Mouse (Mus musculus) thymus, adult 18-20 months (tissue): Measurements from ENCODE around the gene Chmp3.

Experiments used
- DNase-seq, 2 experiments: peaks; one replicate each; pipeline ENCODE4 v3.0.0; 2022; ENCODE audit warnings: mixed read lengths in 2 of 2

The Chmp3 gene

DNA sequence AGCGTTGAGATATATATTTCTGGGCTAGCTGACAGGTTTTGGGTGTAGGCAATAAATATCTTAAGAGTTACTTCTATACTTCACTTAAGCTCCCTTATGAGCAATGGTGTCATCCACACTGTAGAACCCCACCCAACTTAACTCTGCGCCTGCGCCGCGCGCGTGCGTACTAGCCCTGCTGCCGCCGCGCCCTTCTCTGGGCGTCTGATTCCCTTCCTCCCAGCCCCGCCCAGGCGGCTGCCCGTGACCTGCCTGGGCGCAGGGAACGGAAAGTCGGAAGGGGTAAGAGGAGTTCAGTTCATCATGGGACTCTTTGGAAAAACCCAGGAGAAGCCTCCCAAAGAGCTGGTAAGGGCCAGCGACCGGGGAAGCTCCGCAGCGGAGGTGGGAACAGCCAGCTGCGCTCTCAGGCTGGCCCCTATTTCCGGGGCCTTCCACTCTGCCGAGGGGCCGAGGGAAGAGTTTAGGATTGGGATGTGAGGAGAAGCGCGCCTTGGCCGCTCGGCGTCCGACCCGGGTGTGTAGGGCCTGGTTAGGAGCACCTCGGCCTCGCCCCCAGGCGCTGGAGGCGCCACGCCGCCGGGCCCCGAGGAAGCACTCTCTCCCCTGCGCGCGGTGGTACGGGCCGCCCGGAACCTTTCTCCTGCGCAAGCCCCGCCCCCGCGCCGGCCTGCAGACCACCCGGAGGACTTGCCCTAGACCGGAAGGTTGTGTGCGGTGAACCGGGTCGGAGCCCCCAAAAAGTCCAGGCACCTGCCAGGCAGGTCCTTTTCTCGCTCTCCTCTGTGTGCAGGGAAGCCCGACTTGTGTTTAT is at the start of gene Chmp3:
TSS of gene Chmp3 (plus strand) at position 112 of the 814 bp plus-strand sequence.
- peak; percentile 89 to 90 for DNase-seq

DNA sequence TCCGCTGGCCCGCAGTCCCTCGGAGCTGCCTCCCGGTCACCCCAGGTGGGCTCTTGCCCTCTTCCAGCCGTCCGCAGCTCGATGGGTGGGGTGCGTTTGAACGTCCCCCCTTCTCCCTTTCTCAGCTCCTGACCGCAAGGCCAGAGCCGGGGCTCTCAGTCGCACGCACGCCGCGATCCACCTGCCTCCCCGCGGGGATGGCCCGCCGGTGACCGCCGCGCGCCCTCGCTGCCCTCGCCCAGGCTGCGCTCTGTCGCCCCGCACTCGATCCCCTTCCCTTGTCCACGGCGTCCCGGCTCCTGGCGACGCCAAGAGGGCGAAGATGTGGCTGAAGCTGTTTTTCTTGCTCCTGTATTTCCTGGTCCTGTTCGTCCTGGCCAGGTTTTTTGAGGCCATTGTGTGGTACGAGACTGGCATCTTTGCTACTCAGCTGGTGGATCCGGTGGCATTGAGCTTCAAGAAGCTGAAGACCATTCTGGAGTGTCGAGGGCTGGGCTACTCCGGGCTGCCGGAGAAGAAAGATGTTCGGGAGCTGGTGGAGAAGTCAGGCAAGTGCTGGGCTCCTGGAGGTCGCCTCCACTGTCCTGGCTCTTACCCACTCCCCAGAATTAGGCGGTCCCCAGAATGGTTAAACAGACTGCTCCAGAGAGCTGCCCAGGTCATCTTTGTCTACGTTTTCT is 49.1 kb upstream of the Chmp3 start:
- peak; percentile 14 to 44 for DNase-seq

DNA sequence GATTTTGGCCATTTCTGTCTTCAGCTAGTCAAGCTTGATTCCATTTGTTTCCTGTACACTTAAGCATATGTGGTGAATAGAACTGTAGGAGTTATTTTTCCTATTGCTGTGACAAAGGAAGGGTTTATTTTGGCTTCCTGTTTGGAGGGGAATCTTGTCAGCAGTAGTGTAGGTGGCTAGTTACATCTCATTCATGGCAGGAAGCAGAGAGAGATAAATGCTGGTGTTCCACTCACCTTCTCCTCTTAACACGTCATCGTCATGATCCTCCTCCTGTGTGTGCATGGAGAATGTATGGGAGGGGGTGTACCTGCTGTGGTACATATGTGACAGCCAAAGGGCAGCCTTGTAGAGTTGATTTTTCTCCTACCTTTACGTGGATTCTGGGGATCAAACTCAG is 43.0 kb upstream of the Chmp3 start:
- no peak for DNase-seq

DNA sequence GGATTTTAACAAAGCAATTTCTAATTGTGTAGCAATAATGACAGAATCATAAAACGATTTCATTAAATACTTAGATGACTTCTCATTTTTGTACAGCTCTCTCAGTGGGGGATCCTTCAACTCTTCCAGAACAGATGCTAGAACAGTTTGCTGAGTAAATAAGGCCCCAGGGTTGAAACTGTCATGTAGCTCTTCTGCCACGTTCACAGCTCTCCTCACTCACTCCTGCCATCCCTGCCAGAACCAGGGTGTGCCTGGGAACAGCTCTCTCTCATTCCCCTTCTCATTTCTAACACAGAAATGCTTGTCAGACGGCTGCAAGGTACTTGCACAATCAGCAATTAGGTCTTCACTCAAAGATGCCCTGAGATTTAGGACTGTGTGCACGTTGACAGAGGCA is 40.6 kb upstream of the Chmp3 start:
- no peak for DNase-seq

- no peak for DNase-seq
These were observed 39.9 kb upstream of the Chmp3 start for GRCm38 (mm10) chr6:71503670-71504069.

DNA sequence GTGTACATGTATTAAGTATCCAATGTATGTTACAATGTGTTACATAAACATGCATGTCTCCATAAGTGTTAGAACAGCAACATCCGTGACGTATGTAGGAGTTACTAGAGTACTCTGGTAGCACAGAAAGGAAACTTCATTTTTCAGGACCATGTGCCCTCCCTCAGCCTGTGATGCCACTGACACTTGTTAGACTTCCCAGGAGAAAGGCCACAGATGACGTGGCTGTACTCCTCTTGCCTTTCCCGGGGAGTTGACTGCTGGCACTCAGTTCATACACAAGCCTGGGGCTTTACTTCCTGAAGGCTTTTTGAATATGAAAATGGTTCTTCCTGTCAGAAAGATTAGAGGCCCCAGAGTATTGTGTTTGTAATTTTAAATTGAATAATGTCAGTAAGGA is 39.5 kb upstream of the Chmp3 start:
- no peak for DNase-seq

- no peak for DNase-seq
These were observed 37.9 kb upstream of the Chmp3 start for GRCm38 (mm10) chr6:71505671-71506070.

- DNase-seq, result no peak
These were observed 24.1 kb upstream of the Chmp3 start for GRCm38 (mm10) chr6:71519476-71519875.

- no peak for DNase-seq
These were observed 18.0 kb upstream of the Chmp3 start for GRCm38 (mm10) chr6:71525556-71525955.

DNA sequence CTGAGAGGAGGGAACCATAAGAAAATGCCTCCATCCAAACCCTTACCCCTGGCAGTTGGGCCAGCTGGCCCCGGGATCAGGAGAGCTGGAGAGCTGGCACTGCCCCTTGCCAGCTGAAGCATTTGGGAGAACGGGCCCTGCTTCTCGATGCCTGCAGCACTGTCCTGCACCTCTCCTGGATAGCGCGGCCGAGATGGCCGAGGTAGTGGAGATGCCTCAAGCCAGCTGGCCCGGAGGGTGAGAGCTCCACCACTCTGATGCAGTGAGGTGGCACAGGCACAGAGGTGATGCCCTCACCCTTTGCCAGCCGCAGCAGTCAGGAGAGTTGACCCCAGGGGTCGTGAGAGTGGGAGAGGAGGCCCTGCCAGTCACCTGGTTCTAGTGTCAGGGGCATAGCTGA is 16.5 kb upstream of the Chmp3 start:
- DNase-seq, result no peak

DNA sequence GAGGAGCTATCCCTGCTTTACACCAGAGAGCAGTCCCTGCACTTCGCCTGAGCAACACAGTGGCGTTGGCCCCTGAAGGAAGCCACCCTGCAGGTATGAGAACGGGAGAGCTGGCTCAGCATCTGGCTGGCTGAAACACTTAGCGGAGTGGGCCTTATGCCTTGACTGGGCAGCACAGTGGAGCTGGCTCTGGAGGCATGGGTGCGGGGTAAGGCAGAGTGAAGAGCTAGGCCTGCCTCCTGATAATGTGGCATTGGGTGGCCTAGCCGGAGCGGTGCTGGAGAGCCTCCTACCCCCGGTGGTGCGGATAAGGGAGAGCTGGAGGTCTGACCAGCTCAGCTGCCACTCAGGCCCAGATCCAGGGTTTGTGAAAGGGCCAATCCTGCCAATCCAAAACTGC is 15.8 kb upstream of the Chmp3 start:
- DNase-seq, result no peak

- DNase-seq, result no peak
These were observed 13.4 kb upstream of the Chmp3 start for GRCm38 (mm10) chr6:71530176-71530575.

GRCm38 (mm10) chr6:71537286-71537685 is 6.3 kb upstream of the Chmp3 start:
- no peak for DNase-seq

- DNase-seq, result no peak
These were observed 11.9 kb downstream of the Chmp3 start for GRCm38 (mm10) chr6:71555507-71555951.

GRCm38 (mm10) chr6:71556826-71557225 is 13.2 kb downstream of the Chmp3 start:
- DNase-seq, result no peak

DNA sequence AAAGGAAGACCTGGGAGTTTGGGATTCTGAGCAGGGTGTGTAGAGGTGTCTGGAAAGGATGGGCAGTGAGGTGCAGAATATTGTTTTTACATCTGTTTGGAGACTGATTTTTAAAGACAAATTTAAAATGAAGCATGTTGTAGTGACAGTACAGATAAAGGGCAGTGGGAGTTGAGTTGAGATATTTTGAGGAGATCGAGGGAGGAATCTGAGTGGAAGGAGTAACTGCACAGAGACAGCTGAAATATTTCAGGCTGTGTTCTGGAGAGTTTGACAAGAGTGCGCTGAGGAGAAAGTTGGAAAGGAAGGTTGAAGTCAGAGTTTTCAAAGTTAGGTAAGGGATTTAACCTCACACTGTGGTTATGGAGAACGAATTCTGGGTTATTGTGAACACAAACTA is 25.0 kb downstream of the Chmp3 start:
- DNase-seq, result no peak

GRCm38 (mm10) chr6:71569025-71569424 is 25.4 kb downstream of the Chmp3 start:
- DNase-seq, result no peak

DNA sequence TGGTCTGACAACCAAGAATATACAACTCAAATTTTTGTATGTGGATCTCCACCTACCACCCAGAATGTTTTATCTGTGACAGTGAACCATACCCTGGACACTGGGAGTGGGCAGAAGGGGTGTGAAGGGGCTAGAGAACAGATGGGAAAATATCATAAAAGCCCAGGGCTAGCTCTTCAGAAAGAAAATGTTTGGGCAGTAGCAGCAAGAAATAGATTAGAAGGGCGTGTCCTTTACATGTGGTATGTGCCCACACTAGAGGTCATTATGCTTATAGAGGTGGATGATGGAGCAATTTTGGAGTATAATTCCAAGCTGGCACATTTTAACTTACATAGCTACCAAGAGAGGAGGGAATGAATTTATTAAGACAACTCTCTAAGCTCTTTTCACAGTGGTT is 31.8 kb downstream of the Chmp3 start:
- no peak for DNase-seq

DNA sequence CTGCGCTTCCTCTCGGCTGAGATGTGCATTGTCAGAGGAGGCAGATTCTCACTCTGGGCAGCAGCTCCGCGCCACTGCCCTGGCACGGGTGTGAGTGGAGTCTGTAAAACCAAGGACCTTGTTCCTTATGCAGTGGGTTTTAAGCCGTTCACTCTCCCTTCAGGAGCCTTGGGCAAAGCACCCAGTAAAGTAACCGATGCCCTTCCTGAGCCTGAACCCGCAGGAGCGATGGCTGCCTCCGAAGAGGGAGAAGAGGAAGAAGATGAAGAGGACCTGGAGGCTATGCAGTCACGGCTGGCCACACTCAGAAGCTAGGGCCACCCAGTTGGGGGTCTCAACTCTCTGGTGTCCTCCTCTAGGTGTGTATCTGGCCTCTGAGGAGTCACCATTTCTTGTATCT is 35.9 kb downstream of the Chmp3 start:
- DNase-seq, result no peak

GRCm38 (mm10) chr6:71583198-71583597 is 39.6 kb downstream of the Chmp3 start:
- no peak for DNase-seq

GRCm38 (mm10) chr6:71589401-71589800 is 45.8 kb downstream of the Chmp3 start:
- no peak for DNase-seq

DNA sequence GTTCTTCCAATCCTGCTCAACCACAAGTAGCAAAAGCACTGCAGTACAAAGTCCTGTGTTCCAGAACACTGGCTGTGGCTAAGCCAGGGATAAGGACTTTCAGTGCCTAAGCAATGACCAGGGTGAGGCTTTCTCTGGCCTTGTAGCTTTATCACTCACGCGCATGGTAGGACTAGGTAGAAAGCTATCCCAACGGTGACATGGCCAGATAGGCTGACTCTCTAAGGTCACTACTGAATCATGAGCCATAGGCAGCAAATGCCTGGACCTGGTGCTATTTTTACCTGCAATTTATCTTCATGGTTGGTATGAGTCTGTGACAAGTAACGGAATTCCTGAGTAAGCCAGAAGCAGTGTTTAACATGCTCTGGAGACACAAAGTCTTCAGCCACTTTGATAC is 46.6 kb downstream of the Chmp3 start:
- DNase-seq, result no peak

DNA sequence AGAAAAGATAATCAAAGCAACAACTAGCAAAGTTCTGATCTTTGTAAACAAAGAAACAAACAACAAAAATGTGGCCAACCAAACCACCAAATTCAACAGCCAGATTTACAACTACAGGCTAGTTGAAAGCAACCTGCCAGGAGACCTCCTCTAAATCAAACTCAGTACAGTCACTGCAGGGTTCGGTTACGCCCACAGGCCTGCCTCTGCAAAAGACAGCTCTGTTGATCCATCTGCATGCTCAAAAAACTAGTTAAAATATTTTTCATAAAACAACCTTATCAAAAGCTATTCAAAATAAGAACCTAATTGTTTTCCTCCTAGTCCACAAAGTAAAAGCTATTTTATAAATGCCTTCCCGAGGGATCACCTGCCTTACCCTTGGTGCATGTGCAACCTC is 64.2 kb downstream of the Chmp3 start:
- no peak for DNase-seq

- no peak for DNase-seq
These were observed 65.4 kb downstream of the Chmp3 start for GRCm38 (mm10) chr6:71608994-71609393.
